Mouse (Mus musculus): ENCODE measurements around the gene Hmcn1.

The Hmcn1 gene

GRCm38 (mm10) chr1:150535770-150536534, 457.3 kb downstream of the Hmcn1 start:
- DNase-seq (ENCODE audit: low spot score) = no peak

DNA sequence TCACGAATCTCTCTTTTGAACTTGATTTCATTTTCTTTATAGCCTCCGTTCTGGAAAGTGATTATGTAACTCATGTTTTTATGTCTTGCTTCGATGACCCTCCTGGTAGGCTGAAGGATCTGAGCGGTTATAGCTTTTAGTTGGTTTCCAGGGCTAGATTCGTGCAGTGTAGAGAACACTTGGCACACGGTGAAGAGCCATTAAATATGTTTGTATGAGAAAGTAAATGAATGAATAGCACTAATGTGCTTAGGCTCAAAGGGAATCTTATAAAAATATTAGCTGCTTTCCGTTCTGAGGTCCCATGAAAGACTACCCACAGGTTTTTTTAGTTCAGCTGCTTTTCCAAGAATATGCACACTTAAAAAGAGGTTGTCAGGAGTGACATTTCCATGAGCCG, 458.6 kb downstream of the Hmcn1 start:
- no peak for DNase-seq (ENCODE audit: low spot score)

- DNase-seq (ENCODE audit: low spot score) = no peak
Measured at GRCm38 (mm10) chr1:150513041-150513440, 480.2 kb downstream of the Hmcn1 start.

Data from left cerebral cortex, adult 11 months (tissue).